Mouse (Mus musculus): ENCODE results near the gene Nek7.
A peak's percentile ranks its signal among the peaks of the same experiment; 100 is the strongest.

Gene Nek7

GRCm38 (mm10) chr1:138571038-138571441 is 48.9 kb downstream of the Nek7 start:
- DNase-seq (ENCODE audit: low read depth) = no peak

DNA sequence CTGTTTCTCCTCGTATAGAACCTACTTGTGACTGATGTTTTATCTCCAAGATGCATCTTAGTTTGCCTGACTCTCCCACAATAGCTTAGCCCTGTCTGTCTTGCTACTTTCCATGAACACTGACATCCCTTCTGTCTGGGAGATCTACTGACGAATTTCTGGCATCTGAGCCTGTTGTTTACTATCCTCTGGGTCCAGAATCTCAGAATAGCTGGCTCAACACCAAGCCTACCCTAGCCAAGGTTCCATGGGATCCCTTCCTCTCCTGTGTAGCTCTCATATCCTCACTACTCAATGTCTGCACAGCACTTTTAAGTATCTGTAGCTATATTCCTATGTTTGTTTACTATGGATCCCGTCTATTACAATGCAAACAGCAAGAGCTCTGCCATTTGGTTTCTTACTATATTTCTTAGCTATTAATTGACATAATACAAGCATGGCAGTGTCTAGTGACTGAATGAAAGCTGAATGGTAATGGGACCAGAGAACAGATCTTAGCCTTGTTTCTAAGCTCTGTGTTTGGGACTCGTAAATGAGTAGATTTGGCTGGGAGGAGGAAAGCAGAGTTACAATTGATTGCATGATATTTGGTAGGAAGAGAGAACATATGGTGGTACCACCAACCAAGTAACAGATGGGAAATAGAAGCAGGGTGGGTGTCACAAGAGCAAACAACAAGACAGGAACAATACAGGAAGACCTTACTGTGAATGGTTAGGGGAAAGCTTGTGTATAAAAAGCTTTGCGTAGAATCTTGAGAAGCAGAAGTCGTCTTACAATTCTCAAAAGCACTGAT is 51.3 kb downstream of the Nek7 start:
- no peak for DNase-seq (ENCODE audit: low read depth)

DNA sequence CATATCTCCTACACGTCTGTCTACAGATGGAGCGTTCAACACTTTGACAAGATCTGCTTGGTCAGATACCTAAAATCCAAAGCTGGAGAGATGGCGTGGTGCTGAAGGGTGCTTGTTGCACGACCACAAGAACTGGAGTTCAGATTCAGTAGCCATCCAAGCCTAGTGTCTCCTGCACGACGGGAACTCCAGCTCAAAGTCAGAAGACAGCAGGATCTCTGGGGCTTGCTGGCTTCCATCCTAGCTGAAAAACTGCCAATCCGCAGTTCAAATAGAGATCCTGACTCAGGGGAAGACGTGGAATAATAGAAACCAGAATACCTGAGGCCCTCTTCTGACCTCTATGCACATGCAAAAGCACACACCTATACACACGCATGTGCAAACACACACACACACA is 52.0 kb downstream of the Nek7 start:
- no peak for DNase-seq (ENCODE audit: low read depth)

DNA sequence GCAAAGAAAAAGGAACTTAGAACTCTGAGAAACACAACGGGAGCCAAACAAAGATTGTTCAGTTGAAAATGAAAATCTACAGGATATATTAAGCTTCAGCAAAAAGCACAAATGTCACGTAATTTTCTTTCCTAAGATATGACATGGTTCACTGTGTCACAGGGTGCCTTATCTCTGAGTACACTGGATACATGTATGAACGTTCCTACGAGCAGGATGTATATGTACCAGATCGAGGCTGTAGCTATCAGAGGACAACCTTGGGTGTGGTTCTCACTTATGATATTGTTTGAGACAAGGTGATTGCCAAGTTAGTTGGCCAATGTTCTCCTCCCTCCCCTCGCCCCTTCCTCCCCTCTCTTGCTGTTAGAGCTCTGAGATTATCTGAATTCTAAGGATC is 55.3 kb downstream of the Nek7 start:
- DNase-seq (ENCODE audit: low read depth) = peak; percentile 48

GRCm38 (mm10) chr1:138560733-138561132 is 59.2 kb downstream of the Nek7 start:
- DNase-seq (ENCODE audit: low read depth) = no peak

DNA sequence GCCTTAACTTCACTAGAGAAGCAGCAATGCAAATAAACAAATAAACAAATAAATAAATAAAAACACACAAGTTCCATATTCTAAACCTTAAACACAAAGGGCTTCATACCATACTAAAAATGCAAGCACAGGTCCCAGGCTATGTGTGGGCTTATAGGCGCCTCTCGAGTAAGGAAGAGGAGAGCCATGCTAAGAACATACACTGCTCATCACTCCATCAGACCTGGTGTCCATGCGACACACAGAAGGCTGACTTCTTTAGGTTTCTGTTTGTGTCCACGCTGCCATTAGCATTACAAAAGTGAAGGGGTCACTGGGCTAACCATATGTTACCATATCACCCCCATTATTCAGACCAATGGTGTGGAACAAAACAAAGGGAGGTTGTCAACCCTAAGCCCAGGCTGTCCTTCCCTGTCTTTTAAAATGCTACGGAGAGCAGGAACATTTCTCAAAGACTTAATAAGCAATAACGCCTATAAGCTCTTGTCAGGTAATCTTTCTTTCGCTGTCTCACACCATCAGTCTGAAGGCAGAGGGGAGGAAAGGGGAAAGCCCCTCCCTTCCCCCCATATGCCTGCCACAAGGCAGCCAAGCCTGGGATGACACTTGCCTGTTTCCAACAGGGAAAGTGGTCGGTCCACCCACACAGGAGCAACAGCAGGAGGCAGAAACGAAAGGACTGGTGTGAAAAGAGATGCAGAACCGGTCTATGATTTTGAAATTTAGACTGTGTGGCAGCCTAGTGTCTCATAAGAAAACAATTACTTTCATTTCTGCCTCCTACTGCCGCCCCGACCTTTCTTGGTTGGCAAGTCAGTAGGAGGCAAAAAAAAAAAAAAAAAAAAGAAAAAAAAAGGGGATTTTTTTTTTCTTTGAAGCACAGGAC is 60.5 kb downstream of the Nek7 start:
- DNase-seq (ENCODE audit: low read depth) = no peak

GRCm38 (mm10) chr1:138558342-138558741 is 61.6 kb downstream of the Nek7 start:
- DNase-seq (ENCODE audit: low read depth) = no peak

- no peak for DNase-seq (ENCODE audit: low read depth)
Observed at GRCm38 (mm10) chr1:138554926-138555325, 65.0 kb downstream of the Nek7 start.

GRCm38 (mm10) chr1:138550184-138550583 is 69.8 kb downstream of the Nek7 start:
- no peak for DNase-seq (ENCODE audit: low read depth)

DNA sequence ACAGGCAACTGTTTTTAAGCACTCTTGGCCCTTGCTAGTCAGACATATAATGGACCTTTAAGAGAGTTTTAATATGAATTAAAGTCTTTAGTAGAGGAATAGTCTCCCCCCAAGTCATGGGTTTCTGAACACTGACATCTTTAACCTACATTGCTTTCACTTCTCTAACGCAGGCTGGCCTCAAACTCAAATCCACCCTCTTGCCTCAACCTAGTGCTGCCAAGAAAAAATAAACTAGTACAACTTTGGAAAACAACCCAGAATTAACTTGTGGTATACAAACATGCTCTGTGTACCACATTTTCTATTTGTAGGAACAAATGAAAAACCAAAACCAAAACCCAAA is 77.8 kb downstream of the Nek7 start:
- no peak for DNase-seq (ENCODE audit: low read depth)

DNA sequence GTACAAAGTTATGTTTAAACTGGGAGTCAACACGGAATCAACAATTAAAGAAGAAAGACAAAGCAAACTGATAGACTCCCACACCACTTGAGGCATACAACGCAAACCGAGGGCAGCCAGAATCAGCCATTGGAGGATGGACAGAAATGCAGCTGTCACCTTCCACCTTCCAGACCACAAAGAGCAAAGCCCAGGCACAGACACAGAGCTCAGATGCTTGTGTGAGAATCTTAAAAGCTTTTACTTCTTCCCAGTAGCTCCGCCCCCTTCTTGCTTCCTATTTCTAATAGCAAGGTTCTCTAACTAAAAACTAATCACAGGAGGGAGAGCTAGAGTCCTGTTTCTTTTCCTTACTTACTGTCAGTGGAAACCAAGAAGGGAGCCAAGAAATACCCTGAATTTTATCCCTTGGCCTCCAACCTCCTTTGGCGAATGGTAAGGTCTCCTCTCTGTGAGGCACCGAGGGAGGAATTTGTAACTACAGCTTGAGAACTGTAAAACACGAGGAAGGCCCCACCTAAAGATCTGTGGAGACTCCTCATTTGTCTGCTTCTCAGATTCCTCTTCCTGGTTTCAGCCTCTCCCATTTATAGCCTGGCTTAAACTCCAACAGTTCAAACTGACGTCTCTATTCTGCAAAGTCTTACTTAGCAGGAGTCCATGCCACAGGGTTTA is 78.3 kb downstream of the Nek7 start:
- no peak for DNase-seq (ENCODE audit: low read depth)

GRCm38 (mm10) chr1:138539713-138540112 is 80.2 kb downstream of the Nek7 start:
- DNase-seq (ENCODE audit: low read depth) = no peak

DNA sequence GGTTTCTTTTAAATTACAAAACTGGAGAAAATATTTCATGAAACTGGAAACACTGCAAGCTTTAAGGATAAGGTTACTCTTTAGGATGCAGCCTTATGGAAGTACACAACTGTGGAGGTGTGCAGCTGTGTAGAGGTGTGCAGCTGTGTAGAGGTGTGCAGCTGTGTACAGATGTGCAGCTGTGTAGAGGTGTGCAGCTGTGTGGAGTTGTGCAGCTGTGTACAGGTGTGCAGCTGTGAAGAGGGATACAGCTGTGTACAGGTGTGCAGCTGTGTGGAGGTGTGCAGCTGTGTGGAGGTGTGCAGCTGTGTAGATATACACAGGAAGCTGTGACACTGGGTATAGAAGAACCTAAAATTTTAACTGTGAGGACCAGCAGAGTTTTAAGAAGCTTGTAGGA is 81.7 kb downstream of the Nek7 start:
- DNase-seq (ENCODE audit: low read depth) = no peak

DNA sequence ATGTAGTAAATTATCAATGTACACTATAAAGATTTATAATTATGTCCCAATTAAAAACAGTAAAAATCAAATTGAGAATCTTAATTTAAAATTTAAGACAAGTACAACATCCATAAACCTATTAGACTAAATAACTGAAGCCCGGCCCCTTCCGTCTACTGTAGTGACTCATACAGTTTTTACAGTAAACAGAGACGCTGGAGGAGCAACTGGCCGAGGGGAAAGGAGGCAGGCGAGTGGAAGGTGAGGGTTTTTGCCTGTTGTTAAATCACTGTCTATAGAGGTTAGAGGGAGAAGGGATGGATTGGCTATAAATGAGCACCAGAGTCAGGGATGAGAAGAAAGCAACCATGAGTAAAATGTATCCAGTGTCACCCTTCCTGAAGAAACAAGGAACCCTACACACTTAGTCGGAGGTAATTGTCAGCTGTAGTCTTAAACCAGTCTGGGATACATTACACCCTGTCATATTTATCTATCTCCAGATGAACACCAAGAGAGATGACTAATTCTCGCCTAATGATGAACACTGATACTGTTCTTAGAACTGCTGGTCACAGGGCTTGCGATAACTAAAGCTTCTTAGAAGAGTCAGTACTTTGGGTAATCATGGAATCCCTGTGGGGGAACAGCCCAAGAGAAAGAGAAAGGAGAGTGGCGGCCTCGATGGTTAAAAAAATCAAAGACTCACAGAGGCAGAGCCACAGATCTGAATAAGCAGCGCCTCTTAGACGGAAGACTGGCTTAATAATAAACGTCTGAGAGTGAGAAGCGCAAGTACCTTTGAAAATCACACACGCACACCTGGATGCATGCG is 84.0 kb downstream of the Nek7 start:
- DNase-seq (ENCODE audit: low read depth) = no peak

DNA sequence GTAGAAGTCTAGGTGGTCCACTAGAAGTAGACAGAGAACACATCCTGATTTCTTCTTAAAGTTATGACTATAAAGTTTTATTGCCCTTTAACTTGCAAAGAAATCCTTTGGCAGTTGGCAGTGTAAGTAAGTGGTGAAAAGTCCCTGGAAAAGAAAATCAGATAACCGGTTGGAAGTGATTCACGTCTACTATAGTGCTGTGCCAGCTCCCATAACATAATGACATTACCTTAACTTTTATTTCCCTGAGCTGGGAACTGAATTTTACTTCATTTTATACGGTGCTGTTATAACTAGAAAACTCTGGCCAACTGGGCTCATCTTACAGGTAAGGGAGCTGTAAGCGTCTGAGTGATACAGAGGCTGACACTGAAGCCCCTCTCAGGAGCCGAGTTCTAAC is 89.3 kb downstream of the Nek7 start:
- no peak for DNase-seq (ENCODE audit: low read depth)

- DNase-seq (ENCODE audit: low read depth) = no peak
Observed at GRCm38 (mm10) chr1:138523962-138524361, 96.0 kb downstream of the Nek7 start.

DNA sequence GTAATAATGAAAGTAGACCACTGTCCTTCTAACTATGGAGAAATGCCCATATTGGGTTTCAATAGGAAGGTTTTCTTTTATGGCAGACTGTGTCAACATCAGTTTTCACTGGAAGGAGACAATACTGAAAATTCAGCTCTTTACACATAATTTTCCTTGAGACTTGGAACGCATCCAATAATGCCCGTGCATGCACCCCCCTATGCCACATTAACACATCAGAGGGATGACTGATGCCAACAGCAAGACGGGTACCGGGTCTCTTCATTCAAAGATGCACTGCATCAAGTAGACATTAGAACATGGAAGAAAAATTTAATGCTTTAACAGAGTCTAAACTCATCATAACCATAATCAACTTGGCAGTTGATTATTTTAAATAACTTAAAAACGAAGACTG is 101.7 kb downstream of the Nek7 start:
- no peak for DNase-seq (ENCODE audit: low read depth)

DNA sequence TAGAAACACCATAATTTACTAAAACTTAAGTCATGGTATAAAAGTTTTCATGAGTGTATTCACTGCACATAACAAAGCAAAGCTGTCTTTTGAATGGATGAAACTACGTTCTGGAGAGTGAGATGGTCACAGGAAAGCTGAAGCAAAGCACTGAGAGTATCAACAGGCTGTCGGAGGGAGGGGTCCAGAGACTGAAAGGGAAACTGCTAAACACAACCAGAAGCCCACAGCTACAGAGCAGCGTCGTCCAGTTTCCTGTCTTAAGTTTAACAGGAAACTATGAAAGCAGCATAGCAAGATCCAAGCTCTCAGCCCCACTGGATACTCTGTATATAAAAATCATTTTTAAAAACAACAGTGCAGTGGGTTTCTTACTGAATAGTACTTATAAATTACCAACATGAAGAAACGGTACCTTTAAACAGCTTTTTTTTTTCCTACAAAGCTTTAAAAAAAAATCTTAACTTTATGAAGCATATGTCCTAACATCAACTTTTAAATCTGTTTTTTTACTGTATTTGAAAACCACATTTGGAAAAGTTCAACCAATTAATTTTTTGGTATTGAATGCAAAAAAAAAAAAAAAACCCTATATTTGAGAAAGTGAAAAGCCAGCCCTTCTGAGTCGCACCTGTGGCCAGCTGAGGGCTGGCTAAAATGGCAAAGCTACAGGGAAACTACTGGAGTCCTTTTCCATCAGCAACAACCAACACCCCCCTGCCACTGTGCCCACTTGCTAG is 102.4 kb downstream of the Nek7 start:
- DNase-seq (ENCODE audit: low read depth) = no peak

- no peak for DNase-seq (ENCODE audit: low read depth)
Observed at GRCm38 (mm10) chr1:138516946-138517345, 103.0 kb downstream of the Nek7 start.

DNA sequence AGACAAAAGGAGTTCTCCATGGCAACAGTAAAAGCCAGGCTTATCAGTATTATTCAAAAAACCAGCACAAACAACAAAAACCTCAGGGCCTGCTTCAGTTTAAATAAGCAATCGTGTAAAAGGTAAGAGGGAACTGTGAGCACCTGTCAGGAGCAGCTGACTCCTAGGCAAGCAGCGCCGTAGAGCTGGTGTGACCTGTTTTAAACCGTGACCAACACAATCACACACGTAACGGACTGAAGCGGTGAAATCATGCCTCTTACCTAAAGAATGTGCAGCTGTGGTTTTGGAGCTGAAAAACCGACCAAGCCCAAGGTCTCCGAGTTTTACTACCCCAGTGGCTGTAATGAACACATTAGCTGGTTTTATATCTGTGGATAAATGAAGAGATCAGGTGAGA is 104.6 kb downstream of the Nek7 start:
- DNase-seq (ENCODE audit: low read depth) = no peak

GRCm38 (mm10) chr1:138513982-138514381 is 106.0 kb downstream of the Nek7 start:
- no peak for DNase-seq (ENCODE audit: low read depth)

Measured in c-Kit-positive CD71-positive TER-119-negative erythroid progenitor cells, embryonic 14.5 days (primary cell).